In the genomic region with DNA sequence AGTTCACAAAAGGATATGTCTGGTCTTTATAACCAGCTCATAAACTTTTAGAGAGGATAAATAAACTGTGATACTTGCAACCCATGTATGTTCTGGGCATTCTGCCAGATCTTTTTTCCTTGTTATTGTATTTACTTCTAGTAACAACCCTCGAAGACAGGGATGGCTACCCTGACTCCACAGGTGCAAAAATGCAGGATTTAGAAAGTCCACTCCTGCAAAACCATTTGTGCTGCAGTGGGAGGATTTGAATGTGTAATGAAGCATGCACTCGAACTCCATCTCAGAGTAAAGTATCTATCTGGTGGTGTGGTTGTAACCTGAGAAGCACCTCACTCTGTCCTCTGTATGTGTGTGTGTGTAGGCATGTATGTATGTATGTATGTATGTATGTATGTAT, we compare ENCODE assay signal across 16 mouse cellular contexts.
"Had no signal": no experiment of that assay in that cellular context is flagged by ENCODE, and none has a peak within 500 bp of the region (broad histone marks: within the 10 kb centered on the region; RNA-seq: fewer than 3 reads in every experiment).

No protein-coding gene starts in this region.

- H3K4me2 ChIP-seq: limb, embryonic 12.5 days; liver, embryonic 11.5 days; liver, embryonic 15.5 days; lung, embryonic 15.5 days; stomach, embryonic 15.5 days had no signal

- H3K27me3 ChIP-seq: limb, embryonic 12.5 days; liver, embryonic 15.5 days; lung, embryonic 15.5 days; megakaryocyte, embryonic 14.5 days; stomach, embryonic 15.5 days had no signal

- H3K4me1 ChIP-seq: limb, embryonic 12.5 days; liver, embryonic 15.5 days; lung, embryonic 15.5 days; megakaryocyte, embryonic 14.5 days; stomach, embryonic 15.5 days had no signal

- ATAC-seq: intestine, embryonic 16.5 days; midbrain, embryonic 16.5 days had no signal

- H3K27ac ChIP-seq: limb, embryonic 12.5 days; liver, embryonic 15.5 days; lung, embryonic 15.5 days; macrophage; stomach, embryonic 15.5 days had no signal

- H3K36me3 ChIP-seq: limb, embryonic 12.5 days; liver, embryonic 15.5 days; lung, embryonic 15.5 days; stomach, embryonic 15.5 days had no signal

- DNase-seq: kidney, adult 8-10 months; layer of hippocampus, adult 9-11 months; layer of hippocampus, postnatal 36 days; lung, postnatal 14 days; right cerebral cortex, postnatal 14 days; thymus, adult 2 months; thymus, postnatal 25 days had no signal

- H3K9ac ChIP-seq: limb, embryonic 12.5 days; liver, embryonic 15.5 days; lung, embryonic 15.5 days; stomach, embryonic 15.5 days had no signal

- H3K4me3 ChIP-seq: limb, embryonic 12.5 days; liver, embryonic 15.5 days; lung, embryonic 15.5 days; megakaryocyte, embryonic 14.5 days; stomach, embryonic 15.5 days had no signal

- H3K9me3 ChIP-seq: limb, embryonic 12.5 days; liver, embryonic 15.5 days; lung, embryonic 15.5 days; stomach, embryonic 15.5 days had no signal
